Mouse (Mus musculus) liver, embryonic 14.5 days (tissue): ENCODE data around the gene Robo1.

Experiments
- CTCF ChIP-seq: IDR thresholded peaks from 2 replicates; pipeline ENCODE4 v1.5.1; 2016; ENCODE audit warnings: antibody characterized with exemption, low read depth, control low read depth
- EP300 ChIP-seq: IDR thresholded peaks from 2 replicates; pipeline ENCODE4 v1.6.1; 2016; ENCODE audit warnings: antibody characterized with exemption, low read depth

GRCm38 (mm10) chr16:72974681-72975080 lies 666.6 kb downstream of the Robo1 start:
- no peak for TF ChIP-seq CTCF
- TF ChIP-seq EP300: no peak
